Mouse (Mus musculus): Measurements from ENCODE around the gene Sec14l1.

Gene Sec14l1

DNA sequence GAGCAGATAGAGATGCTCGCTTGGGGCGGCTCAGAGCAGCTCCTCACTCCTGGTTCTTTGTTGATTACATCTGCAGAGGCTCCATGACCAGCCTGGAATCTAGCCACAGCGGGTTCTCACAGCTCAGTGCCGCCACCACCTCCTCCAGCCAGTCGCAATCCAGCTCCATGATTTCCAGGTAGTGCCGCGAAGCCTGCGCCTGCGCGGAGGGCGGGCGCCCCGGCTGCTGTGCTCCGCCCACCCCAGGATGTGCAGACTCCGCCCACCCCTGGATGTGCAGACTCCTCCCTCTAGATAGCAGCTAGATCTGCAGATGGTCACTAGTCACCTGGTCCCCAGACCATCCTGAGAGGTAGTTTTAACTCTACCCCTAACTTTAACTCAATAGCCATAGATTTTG lies 41.8 kb downstream of the Sec14l1 start:
- peak; percentile 24 for DNase-seq (ENCODE audit: low spot score)

- no peak for DNase-seq (ENCODE audit: low spot score)
Observed at GRCm38 (mm10) chr11:117158343-117158742, 43.4 kb downstream of the Sec14l1 start.

- no peak for DNase-seq (ENCODE audit: low spot score)
Observed at GRCm38 (mm10) chr11:117159257-117159945, 44.4 kb downstream of the Sec14l1 start.

- DNase-seq (ENCODE audit: low spot score) = no peak
Observed at GRCm38 (mm10) chr11:117159946-117160307, 45.0 kb downstream of the Sec14l1 start.

DNA sequence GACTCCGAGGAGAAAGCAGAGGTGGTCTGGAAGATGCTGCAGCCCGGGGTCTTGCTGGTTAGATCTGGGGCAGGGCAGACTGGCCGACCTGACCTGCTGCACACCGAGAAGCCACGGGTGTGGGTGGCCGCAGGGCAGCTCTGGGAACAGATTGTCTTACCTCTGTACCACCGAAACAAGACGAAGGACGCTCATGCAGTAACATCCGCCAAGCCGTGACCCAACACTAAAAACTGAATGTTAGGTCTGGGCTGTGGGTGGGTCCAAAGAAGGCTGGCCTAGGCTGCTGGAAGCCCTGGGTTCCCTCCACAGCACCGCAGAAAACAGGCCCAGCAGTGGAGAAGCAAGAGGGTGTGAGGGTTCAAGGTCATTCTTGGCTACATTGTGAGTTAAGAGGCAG lies 45.8 kb downstream of the Sec14l1 start:
- no peak for DNase-seq (ENCODE audit: low spot score)

GRCm38 (mm10) chr11:117161574-117161973 lies 46.6 kb downstream of the Sec14l1 start:
- no peak for DNase-seq (ENCODE audit: low spot score)

DNA sequence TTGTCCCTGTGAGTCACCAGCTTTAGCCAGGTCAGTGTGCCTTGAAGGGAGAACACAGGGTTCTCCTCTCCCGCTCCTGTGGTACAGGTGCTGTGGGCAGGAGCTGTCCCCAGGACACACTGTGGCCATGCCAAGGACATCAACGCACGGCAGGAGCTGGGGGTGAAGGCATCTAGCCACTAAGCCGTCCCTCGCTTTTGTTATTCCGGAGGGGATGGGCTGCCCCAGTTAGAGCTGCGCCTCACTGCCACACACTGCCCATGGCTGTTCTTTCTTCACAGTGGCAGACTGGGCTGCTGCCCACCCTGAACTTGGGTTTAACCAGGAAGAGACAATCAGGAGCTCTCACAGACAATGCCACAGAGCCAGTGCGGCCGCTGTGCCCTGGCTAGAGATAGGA lies 48.1 kb downstream of the Sec14l1 start:
- no peak for DNase-seq (ENCODE audit: low spot score)

- no peak for DNase-seq (ENCODE audit: low spot score)
Observed at GRCm38 (mm10) chr11:117163771-117164170, 48.8 kb downstream of the Sec14l1 start.

- no peak for DNase-seq (ENCODE audit: low spot score)
Observed at GRCm38 (mm10) chr11:117168278-117169087, 53.5 kb downstream of the Sec14l1 start.

DNA sequence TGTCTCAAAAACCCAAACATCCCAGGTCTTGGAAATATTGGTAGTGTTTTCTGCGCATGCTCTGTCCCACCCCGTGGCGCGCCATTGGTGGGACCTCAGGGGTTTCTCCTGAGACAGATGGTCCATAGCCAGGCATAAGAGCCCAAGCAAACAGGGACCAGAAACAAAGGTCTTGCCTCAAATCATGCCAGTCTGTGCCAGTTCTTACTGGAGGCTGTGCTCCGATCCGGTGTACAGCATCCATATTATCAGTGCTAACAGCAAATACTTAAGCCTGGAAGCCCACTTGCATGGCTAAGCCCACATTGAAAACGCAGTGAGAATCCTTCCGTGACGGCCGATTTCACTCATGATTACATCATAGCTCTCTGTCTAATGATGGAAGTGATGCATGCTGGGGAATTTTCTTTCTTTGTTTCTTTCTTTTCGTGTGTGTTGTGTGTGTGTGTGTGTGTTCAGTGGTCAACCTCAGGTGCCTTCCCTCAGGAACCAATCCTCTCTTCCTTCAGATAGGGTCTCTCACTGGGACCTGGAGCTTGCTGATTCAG lies 54.2 kb downstream of the Sec14l1 start:
- DNase-seq (ENCODE audit: low spot score) = no peak

DNA sequence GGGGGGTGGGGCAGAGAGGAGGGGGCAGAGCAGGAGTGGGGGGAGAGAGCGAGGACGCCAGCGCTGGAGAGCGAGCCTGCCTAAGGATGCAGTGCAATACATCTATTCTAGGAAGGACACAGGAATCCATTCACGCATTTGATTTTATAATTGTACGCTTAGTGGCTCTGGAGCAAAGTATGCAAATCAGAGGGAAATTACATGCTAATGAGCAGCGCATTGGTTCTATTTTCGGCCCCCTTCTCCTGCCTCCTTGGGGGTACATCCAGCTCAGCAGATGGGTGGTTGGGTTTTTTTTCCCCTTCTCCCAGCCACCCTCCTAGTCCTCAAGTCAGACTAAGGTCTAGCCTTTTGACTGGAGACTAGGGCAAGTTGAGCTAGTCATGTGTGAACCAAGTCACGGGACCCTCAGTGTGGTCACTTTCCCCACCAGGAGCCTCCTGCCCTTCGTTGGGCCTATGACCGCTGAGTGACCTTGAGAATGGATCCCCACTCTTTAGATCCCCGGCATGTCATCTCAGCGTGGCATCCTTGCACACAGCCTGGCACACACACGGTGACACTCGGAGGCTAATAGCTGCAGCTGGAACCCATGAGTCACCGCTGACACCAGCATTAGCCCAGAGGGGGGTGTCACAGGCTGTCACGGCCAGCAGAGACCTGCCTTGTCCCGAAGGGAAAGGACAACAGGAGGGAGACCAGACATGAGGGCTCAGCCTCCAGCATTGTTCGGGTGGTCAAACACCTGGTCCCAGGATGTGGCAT lies 55.0 kb downstream of the Sec14l1 start:
- no peak for DNase-seq (ENCODE audit: low spot score)

DNA sequence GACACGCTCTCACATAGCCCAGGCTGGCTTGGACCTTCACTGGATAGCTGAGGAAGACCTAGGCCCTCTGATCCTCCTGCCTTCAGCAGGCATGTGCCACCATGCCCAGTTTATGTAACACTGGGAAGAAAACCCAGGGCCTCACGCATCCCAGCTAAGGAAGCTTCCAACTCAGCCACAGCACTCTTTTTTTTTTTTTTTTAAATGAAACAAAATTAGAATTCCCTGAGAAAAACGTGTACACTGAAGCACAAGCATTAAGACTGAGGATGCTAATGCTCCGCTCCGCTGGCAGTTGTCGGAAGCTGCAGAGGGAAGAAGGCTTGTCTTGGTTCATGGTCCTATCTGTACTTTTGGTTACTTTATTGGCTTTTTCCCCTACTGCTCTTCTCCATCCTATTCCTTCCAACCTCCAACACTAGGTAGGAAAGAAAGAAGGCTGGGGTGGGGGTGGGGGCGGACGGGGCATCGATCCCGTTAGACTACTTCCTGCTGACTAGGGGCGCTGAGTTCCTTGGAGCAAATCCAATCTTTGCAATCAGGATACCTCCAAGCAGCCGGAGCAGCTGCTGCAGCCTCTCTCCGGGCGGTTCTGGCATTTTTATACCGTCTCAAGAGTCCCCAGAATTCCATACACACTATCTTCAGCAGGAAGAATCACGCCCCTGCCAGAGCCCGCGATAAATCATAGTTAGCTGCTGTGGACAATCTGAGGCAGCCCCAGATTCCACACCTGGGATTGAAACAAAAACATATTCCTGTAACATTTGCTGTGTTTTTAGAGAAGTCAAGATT lies 59.3 kb downstream of the Sec14l1 start:
- DNase-seq (ENCODE audit: low spot score) = no peak

DNA sequence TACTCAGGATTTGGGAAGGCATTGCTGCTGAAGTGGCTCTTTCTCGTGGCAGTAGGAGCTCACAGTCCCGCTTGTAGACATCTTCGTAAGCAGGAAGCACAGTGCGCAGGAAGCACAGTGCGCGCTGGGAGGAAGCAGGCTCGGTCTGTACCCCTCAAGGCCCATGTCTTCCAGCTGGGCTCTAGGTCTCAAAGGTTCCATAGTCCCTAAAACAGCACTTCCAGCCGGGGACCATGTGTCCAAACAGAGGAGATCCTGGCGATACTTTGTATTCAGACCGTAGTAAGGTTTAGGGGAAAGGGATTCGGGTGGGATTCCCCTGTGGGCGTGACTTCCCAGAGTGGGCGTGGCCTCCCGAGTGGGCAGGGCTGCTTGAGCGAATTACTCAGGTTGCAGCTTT lies 60.0 kb downstream of the Sec14l1 start:
- DNase-seq (ENCODE audit: low spot score) = no peak

GRCm38 (mm10) chr11:117175472-117175871 lies 60.5 kb downstream of the Sec14l1 start:
- DNase-seq (ENCODE audit: low spot score) = no peak

GRCm38 (mm10) chr11:117176304-117176703 lies 61.3 kb downstream of the Sec14l1 start:
- DNase-seq (ENCODE audit: low spot score) = peak; percentile 14

- DNase-seq (ENCODE audit: low spot score) = no peak
Observed at GRCm38 (mm10) chr11:117176900-117177299, 61.9 kb downstream of the Sec14l1 start.

- peak; percentile 72 for DNase-seq (ENCODE audit: low spot score)
Observed at GRCm38 (mm10) chr11:117177303-117177979, 62.5 kb downstream of the Sec14l1 start.

DNA sequence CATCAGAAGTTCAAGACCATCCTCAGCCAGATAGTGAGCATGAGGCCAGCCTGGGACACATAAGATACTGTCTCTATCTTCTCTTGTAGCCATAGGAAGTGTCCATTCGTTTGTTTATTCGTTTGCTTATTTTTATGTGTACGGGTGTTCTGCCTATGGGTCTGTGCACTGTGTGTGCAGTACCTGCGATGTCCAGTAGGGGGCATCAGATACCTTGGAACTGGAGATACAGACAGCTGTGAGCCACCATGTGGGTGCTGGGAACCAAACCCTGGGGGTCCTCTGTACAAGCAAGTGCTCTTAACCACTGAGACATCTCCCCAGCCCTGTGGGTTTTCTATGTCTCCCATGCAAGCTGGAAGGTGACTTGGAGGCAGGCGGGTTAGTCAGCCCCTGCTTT lies 64.9 kb downstream of the Sec14l1 start:
- no peak for DNase-seq (ENCODE audit: low spot score)

GRCm38 (mm10) chr11:117182808-117183207 lies 67.8 kb downstream of the Sec14l1 start:
- no peak for DNase-seq (ENCODE audit: low spot score)

GRCm38 (mm10) chr11:117183299-117183698 lies 68.3 kb downstream of the Sec14l1 start:
- no peak for DNase-seq (ENCODE audit: low spot score)

DNA sequence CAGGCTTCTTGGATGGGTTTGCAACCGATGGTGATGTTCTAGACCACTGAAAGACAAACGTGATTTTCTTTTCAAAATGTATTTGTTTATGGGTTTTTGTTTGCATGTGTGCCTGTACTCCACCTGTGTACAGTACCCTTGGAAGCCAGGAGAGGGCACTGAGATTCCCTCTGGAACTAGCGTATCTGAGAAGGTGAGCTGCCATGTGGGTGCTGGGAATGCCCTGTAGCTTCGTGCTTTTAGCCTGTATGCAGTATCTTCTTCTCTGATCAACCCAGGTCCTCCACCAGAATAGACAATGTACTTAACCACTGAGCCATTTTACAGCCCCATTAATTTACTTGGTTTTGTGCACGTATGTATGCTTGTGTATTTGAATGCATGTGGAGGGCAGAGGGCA lies 68.9 kb downstream of the Sec14l1 start:
- no peak for DNase-seq (ENCODE audit: low spot score)

Data from c-Kit-positive CD71-positive TER-119-positive erythroid progenitor cells, embryonic 14.5 days (primary cell).